Mouse (Mus musculus): ENCODE data around the gene Itpr1. TPM values are rescaled to one million over a fixed set of nuclear protein-coding genes. Genes with fewer than 3 reads are reported as not detected.

Itpr1 gene
- polyA plus RNA-seq, 1 experiment from 2014 or later = 3.5 TPM

DNA sequence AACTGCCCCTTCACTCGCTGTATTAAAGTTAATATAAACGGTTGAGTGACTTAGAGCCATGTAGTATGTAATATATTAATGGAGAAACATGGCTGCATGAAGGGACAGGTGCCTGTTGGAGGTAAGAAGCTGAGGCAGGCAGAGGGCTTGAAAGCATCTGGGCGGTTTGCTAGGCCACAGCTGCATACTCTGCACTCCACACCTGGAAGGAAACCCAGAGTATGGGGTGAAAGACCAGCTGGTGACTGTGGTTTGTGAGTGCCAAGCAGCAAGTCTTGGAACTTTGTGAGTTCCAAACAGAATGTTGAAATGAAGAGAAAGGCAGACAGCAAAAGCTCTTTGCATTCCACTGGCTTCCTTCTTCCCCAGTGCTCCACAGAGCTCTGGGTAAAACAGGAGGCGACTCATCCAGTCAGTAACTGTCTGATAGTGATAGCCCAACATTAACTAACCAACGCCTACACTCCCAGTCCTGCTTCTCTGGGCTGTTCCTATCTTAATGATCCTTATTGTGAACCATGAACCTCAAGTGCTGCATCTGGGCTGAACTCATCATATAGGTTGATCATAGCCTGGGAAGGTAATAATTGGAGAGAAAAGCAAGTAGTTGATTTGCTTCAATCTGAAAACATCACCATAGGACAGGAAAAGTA, 5.9 kb upstream of the Itpr1 start:
- no peak overlapping the region for H3K4me3 ChIP-seq (ENCODE audit: low read depth, low read length)
- no peak overlapping the region for H3K27ac ChIP-seq (ENCODE audit: low read depth, low read length)
- WGBS = 86% methylated on average over 5 of the region's 5 CpGs
- ATAC-seq (ENCODE audit: low read depth) = no peak
- H3K36me3 ChIP-seq (ENCODE audit: control insufficient read depth, insufficient read depth, low read length) = no peaks in the 10 kb centered on the region
- no peak overlapping the region for H3K4me2 ChIP-seq (ENCODE audit: low read depth, low read length)
- H3K4me1 ChIP-seq (ENCODE audit: control insufficient read depth, insufficient read depth, low read length) = no peaks in the 10 kb centered on the region
- no peaks in the 10 kb centered on the region for H3K9me3 ChIP-seq (ENCODE audit: control insufficient read depth, low read length)
- no peak overlapping the region for H3K9ac ChIP-seq (replicated peaks; ENCODE audit: low read depth, low read length)
- no peaks in the 10 kb centered on the region for H3K27me3 ChIP-seq (ENCODE audit: control insufficient read depth, insufficient read depth, low read length)

- H3K4me1 ChIP-seq (ENCODE audit: control insufficient read depth, insufficient read depth, low read length) = 0 out of 2 replicates have a peak, but pooled peaks cover 5% of the 10 kb centered on the region
- H3K27me3 ChIP-seq (ENCODE audit: control insufficient read depth, insufficient read depth, low read length) = no peaks in the 10 kb centered on the region
- no peaks in the 10 kb centered on the region for H3K9me3 ChIP-seq (ENCODE audit: control insufficient read depth, low read length)
- peak; percentile 10; the same call in 1 of the 2 replicates for ATAC-seq (ENCODE audit: low read depth)
- H3K4me3 ChIP-seq (ENCODE audit: low read depth, low read length) = peak overlapping the region; percentile 57
- no peaks in the 10 kb centered on the region for H3K36me3 ChIP-seq (ENCODE audit: control insufficient read depth, insufficient read depth, low read length)
- peak overlapping the region; percentile 92 for H3K4me2 ChIP-seq (ENCODE audit: low read depth, low read length)
- H3K9ac ChIP-seq (replicated peaks; ENCODE audit: low read depth, low read length) = peak overlapping the region; percentile 51
- H3K27ac ChIP-seq (ENCODE audit: low read depth, low read length) = no peak overlapping the region
- WGBS = 7% methylated on average over 36 of the region's 36 CpGs
Observed at GRCm38 (mm10) chr6:108211896-108212880, 708 bp upstream of the Itpr1 start.

DNA sequence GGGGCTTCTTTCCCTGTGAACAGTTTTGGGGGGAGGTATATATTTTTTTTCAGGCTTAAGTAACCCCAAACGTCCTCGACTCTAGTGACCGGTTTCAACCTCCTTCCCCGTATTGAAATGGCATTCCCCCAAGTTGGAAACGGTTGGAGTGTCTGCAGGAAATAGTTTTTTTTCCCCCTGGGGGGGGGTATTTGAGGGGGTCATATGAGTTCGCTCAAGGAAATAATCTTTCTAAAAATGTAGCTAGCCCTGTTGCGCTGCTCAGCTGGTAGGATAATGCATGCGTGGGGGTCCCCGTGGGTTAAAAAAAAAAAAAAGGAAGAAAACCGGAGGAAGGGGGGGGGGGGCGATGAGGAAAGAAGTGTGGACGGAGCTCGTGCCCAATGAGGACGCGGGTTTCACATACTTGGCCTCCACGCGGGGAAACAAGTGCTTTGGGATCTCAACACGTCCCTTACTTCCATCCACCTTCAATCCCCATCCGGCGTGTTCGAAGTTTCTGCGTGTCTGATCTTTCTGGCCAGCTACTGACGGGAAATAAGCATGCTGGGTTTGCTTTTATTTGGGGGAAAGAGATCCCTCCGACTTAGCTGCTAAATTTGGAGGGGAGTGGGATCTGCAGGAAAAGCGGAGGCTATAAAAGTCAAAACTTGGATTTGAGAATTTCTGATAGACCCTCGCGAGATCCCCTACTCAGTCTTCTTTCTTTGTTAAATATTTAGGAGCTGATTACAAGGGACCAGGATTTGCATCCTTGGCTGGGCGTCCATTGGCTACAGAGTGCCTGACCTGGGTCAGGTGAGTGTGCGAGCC, 791 bp downstream of the Itpr1 start:
- no peaks in the 10 kb centered on the region for H3K36me3 ChIP-seq (ENCODE audit: control insufficient read depth, insufficient read depth, low read length)
- H3K9me3 ChIP-seq (ENCODE audit: control insufficient read depth, low read length) = no peaks in the 10 kb centered on the region
- H3K9ac ChIP-seq (replicated peaks; ENCODE audit: low read depth, low read length) = peak overlapping the region; percentile 51; the same call in 1 of the 2 replicates
- no peaks in the 10 kb centered on the region for H3K27me3 ChIP-seq (ENCODE audit: control insufficient read depth, insufficient read depth, low read length)
- H3K4me3 ChIP-seq (ENCODE audit: low read depth, low read length) = peak overlapping the region; percentile 57
- H3K27ac ChIP-seq (ENCODE audit: low read depth, low read length) = no peak overlapping the region
- no peak; the same call in 1 of the 2 replicates for ATAC-seq (ENCODE audit: low read depth)
- WGBS = under 1% methylated on average over 29 of the region's 29 CpGs
- H3K4me2 ChIP-seq (ENCODE audit: low read depth, low read length) = peak overlapping the region; percentile 92
- H3K4me1 ChIP-seq (ENCODE audit: control insufficient read depth, insufficient read depth, low read length) = 0 out of 2 replicates have a peak, but pooled peaks cover 5% of the 10 kb centered on the region

DNA sequence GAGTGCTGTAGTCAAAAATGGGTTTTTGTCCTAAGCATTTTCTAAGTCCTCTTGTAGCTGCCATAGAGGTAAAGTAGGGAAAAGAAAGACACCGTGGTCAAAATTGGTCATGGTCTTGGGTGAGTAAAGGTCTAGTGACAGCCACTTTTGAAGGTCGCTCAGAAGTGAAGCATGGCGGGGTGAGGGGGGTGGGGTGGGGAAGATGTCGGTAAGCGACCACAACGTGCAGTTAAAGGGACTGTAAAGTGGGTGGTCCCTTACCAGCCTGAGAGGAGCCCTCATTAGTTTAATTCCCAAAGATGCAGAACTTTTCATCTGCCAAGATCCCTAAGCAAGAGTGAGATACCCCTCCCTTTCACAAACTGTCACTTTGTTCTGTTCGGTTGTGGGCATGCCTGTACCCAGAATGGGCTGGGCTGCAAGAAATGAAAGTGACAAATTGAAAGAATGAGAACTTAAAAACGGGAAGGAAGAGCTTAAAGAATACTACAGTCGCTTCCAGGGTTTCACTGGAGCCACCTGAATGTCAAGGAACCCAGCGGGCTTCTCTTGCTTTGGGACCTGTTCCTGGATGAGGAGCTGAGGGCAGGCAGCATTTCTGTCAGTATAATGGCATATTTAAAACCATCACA, 1.5 kb downstream of the Itpr1 start:
- Histone ChIP-seq H3K4me2 (ENCODE audit: low read depth, low read length) (peak overlapping the region; percentile 92), H3K9ac (replicated peaks; ENCODE audit: low read depth, low read length) (no peak overlapping the region), H3K4me3 (ENCODE audit: low read depth, low read length) (peak overlapping the region; percentile 57), H3K27ac (ENCODE audit: low read depth, low read length) (no peak overlapping the region), H3K9me3 (ENCODE audit: control insufficient read depth, low read length) (no peaks in the 10 kb centered on the region), H3K27me3 (ENCODE audit: control insufficient read depth, insufficient read depth, low read length) (no peaks in the 10 kb centered on the region), H3K4me1 (ENCODE audit: control insufficient read depth, insufficient read depth, low read length) (0 out of 2 replicates have a peak, but pooled peaks cover 5% of the 10 kb centered on the region), H3K36me3 (ENCODE audit: control insufficient read depth, insufficient read depth, low read length) (no peaks in the 10 kb centered on the region)
- ATAC-seq (ENCODE audit: low read depth) = no peak
- WGBS = 13% methylated on average over 10 of the region's 10 CpGs

DNA sequence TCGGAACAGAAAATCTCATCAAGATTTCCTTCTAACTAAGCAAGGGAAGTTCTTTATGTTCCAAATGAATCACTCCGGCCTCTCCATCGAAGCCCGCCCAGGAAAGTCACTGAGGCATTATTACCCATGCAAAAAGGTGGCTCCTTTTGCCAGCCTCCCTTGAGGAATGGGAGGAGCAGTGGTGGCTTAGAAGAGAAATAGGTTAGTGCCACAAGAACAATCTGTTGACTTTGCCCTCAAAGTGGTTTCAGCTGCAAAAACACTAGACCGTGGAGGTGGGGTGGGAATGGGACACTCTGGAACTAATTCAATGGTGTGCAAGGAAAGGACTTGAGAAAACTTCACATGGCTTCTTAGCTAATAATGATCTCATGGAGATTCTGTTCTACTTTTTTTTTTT, 3.2 kb downstream of the Itpr1 start:
- Histone ChIP-seq H3K9ac (replicated peaks; ENCODE audit: low read depth, low read length) (no peak overlapping the region), H3K27ac (ENCODE audit: low read depth, low read length) (no peak overlapping the region), H3K4me1 (ENCODE audit: control insufficient read depth, insufficient read depth, low read length) (0 out of 2 replicates have a peak, but pooled peaks cover 5% of the 10 kb centered on the region), H3K36me3 (ENCODE audit: control insufficient read depth, insufficient read depth, low read length) (no peaks in the 10 kb centered on the region), H3K9me3 (ENCODE audit: control insufficient read depth, low read length) (no peaks in the 10 kb centered on the region), H3K27me3 (ENCODE audit: control insufficient read depth, insufficient read depth, low read length) (no peaks in the 10 kb centered on the region), H3K4me2 (ENCODE audit: low read depth, low read length) (no peak overlapping the region), H3K4me3 (ENCODE audit: low read depth, low read length) (no peak overlapping the region)
- WGBS = 81% methylated on average over 5 of the region's 5 CpGs
- ATAC-seq (ENCODE audit: low read depth) = no peak

GRCm38 (mm10) chr6:108216832-108217231, 3.9 kb downstream of the Itpr1 start:
- H3K4me2 ChIP-seq (ENCODE audit: low read depth, low read length) = no peak overlapping the region
- 97% methylated on average over 8 of the region's 8 CpGs for WGBS
- no peak overlapping the region for H3K9ac ChIP-seq (replicated peaks; ENCODE audit: low read depth, low read length)
- H3K27ac ChIP-seq (ENCODE audit: low read depth, low read length) = no peak overlapping the region
- H3K9me3 ChIP-seq (ENCODE audit: control insufficient read depth, low read length) = no peaks in the 10 kb centered on the region
- 0 out of 2 replicates have a peak, but pooled peaks cover 5% of the 10 kb centered on the region for H3K4me1 ChIP-seq (ENCODE audit: control insufficient read depth, insufficient read depth, low read length)
- H3K36me3 ChIP-seq (ENCODE audit: control insufficient read depth, insufficient read depth, low read length) = no peaks in the 10 kb centered on the region
- H3K4me3 ChIP-seq (ENCODE audit: low read depth, low read length) = no peak overlapping the region
- H3K27me3 ChIP-seq (ENCODE audit: control insufficient read depth, insufficient read depth, low read length) = no peaks in the 10 kb centered on the region
- ATAC-seq (ENCODE audit: low read depth) = no peak

DNA sequence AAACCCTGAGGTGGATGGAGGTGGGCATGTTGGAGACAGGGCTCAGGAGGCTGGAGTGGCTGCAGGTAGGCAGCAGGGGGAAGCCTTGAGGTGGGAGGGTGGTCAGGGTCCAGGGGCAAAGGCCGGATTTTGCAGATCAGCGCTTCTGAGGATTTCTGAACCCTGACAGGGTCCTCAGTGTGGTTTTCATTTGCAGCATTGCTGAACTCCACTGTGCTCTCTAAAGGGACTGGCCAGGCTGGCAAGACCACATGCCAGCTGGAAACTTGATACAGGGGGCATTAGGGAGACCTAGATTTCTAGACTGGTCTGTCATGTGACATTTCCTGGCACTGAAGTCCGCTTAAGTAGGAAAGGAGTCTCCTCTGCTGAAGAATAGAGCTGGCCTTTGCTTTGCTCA, 5.1 kb downstream of the Itpr1 start:
- Histone ChIP-seq H3K4me1 (ENCODE audit: control insufficient read depth, insufficient read depth, low read length) (0 out of 2 replicates have a peak, but pooled peaks cover 5% of the 10 kb centered on the region), H3K9me3 (ENCODE audit: control insufficient read depth, low read length) (no peaks in the 10 kb centered on the region), H3K4me3 (ENCODE audit: low read depth, low read length) (no peak overlapping the region), H3K27me3 (ENCODE audit: control insufficient read depth, insufficient read depth, low read length) (no peaks in the 10 kb centered on the region), H3K9ac (replicated peaks; ENCODE audit: low read depth, low read length) (no peak overlapping the region), H3K27ac (ENCODE audit: low read depth, low read length) (no peak overlapping the region), H3K36me3 (ENCODE audit: control insufficient read depth, insufficient read depth, low read length) (no peaks in the 10 kb centered on the region), H3K4me2 (ENCODE audit: low read depth, low read length) (no peak overlapping the region)
- 96% methylated on average over 3 of the region's 3 CpGs for WGBS
- ATAC-seq (ENCODE audit: low read depth) = no peak

- Histone ChIP-seq H3K9ac (replicated peaks; ENCODE audit: low read depth, low read length) (no peak overlapping the region), H3K27me3 (ENCODE audit: control insufficient read depth, insufficient read depth, low read length) (no peaks in the 10 kb centered on the region), H3K4me3 (ENCODE audit: low read depth, low read length) (no peak overlapping the region), H3K9me3 (ENCODE audit: control insufficient read depth, low read length) (no peaks in the 10 kb centered on the region), H3K27ac (ENCODE audit: low read depth, low read length) (no peak overlapping the region), H3K4me1 (ENCODE audit: control insufficient read depth, insufficient read depth, low read length) (no peaks in the 10 kb centered on the region), H3K4me2 (ENCODE audit: low read depth, low read length) (no peak overlapping the region), H3K36me3 (ENCODE audit: control insufficient read depth, insufficient read depth, low read length) (no peaks in the 10 kb centered on the region)
- ATAC-seq (ENCODE audit: low read depth) = no peak
- WGBS = 70% methylated on average over 5 of the region's 5 CpGs
Observed at GRCm38 (mm10) chr6:108222435-108222834, 9.5 kb downstream of the Itpr1 start.
